Mouse (Mus musculus) myocyte (in vitro differentiated cells): ENCODE measurements around the gene Rbm3. TPM values are rescaled to one million over a fixed set of nuclear protein-coding genes. Genes with fewer than 3 reads are reported as not detected.

ENCODE experiments used
- H3K27me3 ChIP-seq: one replicate; pipeline ENCODE4 v1.6.1; 2011; ENCODE audit not compliant: control insufficient read depth, insufficient read depth, insufficient read length
- H3K36me3 ChIP-seq: one replicate; pipeline ENCODE4 v1.6.1; 2011; ENCODE audit not compliant: control insufficient read depth, insufficient read depth
- H3K4me2 ChIP-seq: one replicate; pipeline ENCODE4 v1.6.1; 2011; ENCODE audit warnings: low read depth, control low read depth
- H3K4me3 ChIP-seq: one replicate; pipeline ENCODE4 v1.5.1; 2011; ENCODE audit warnings: mild to moderate bottlenecking, control low read depth, moderate library complexity
- H3K79me2 ChIP-seq: one replicate; pipeline ENCODE4 v1.6.1; 2011; ENCODE audit not compliant: control insufficient read depth, insufficient read depth
- H3ac ChIP-seq: one replicate; pipeline ENCODE4 v1.6.1; 2011; ENCODE audit not compliant: control insufficient read depth, insufficient read length
- CEBPB ChIP-seq: IDR thresholded peaks from 2 replicates; pipeline ENCODE4 v1.6.1; 2011; ENCODE audit warnings: mild to moderate bottlenecking, moderate library complexity; ENCODE audit not compliant: poor library complexity, insufficient read depth, severe bottlenecking
- E2F4 ChIP-seq: IDR thresholded peaks from one replicate; pipeline ENCODE4 v1.6.1; 2011; ENCODE audit warnings: mild to moderate bottlenecking, control low read depth, moderate library complexity; ENCODE audit not compliant: insufficient read depth
- MAX ChIP-seq: IDR thresholded peaks from one replicate; pipeline ENCODE4 v1.6.1; 2011; ENCODE audit warnings: low read depth, mild to moderate bottlenecking, control low read depth
- MYOD1 ChIP-seq, 3 experiments: IDR thresholded peaks; one replicate each; pipeline ENCODE4 v1.6.1; 2011; ENCODE audit warnings: control low read depth in 2 of 3, low read depth in 2 of 3, mild to moderate bottlenecking in 2 of 3, moderate library complexity in 1 of 3; ENCODE audit not compliant: insufficient read length in 2 of 3, control insufficient read depth in 1 of 3
- MYOG ChIP-seq, 3 experiments: IDR thresholded peaks; one replicate each; pipeline ENCODE4 v1.6.1; 2011; ENCODE audit warnings: control low read depth in 2 of 3, low read depth in 2 of 3, mild to moderate bottlenecking in 2 of 3; ENCODE audit not compliant: insufficient read length in 2 of 3, control insufficient read depth in 1 of 3, insufficient read depth in 1 of 3
- POLR2A ChIP-seq: IDR thresholded peaks from one replicate; pipeline ENCODE4 v1.6.1; 2011; ENCODE audit warnings: low read depth, mild to moderate bottlenecking, control low read depth, moderate library complexity; ENCODE audit not compliant: insufficient read length
- POLR2AphosphoS2 ChIP-seq: IDR thresholded peaks from one replicate; pipeline ENCODE4 v1.6.1; 2011; ENCODE audit warnings: low read depth, control low read depth; ENCODE audit not compliant: insufficient read length
- REST ChIP-seq: IDR thresholded peaks from one replicate; pipeline ENCODE4 v1.6.1; 2011; ENCODE audit warnings: mild to moderate bottlenecking, control low read depth, moderate library complexity; ENCODE audit not compliant: insufficient read depth, insufficient read length
- SRF ChIP-seq: IDR thresholded peaks from one replicate; pipeline ENCODE4 v1.6.1; 2011; ENCODE audit warnings: low read depth; ENCODE audit not compliant: control insufficient read depth, insufficient read length
- TCF12 ChIP-seq: IDR thresholded peaks from one replicate; pipeline ENCODE4 v1.6.1; 2011; ENCODE audit warnings: mild to moderate bottlenecking, control low read depth; ENCODE audit not compliant: poor library complexity, insufficient read depth, severe bottlenecking
- TCF3 ChIP-seq: IDR thresholded peaks from one replicate; pipeline ENCODE4 v1.6.1; 2011; ENCODE audit warnings: low read depth, control low read depth; ENCODE audit not compliant: insufficient read length
- USF1 ChIP-seq: IDR thresholded peaks from one replicate; pipeline ENCODE4 v1.6.1; 2011; ENCODE audit warnings: low read depth, mild to moderate bottlenecking, control low read depth, moderate library complexity
- polyA plus RNA-seq: library from polyadenylated mRNA; unstranded; fragments of >200 nt; fragmentation: generic; extraction: Trizol; gene quantifications from one replicate; pipeline ENCODE4 v1.2.1, GENCODE M21; 2012; ENCODE audit warnings: missing spikeins

The Rbm3 gene
- polyA plus RNA-seq, 1 experiment: 236 TPM

DNA sequence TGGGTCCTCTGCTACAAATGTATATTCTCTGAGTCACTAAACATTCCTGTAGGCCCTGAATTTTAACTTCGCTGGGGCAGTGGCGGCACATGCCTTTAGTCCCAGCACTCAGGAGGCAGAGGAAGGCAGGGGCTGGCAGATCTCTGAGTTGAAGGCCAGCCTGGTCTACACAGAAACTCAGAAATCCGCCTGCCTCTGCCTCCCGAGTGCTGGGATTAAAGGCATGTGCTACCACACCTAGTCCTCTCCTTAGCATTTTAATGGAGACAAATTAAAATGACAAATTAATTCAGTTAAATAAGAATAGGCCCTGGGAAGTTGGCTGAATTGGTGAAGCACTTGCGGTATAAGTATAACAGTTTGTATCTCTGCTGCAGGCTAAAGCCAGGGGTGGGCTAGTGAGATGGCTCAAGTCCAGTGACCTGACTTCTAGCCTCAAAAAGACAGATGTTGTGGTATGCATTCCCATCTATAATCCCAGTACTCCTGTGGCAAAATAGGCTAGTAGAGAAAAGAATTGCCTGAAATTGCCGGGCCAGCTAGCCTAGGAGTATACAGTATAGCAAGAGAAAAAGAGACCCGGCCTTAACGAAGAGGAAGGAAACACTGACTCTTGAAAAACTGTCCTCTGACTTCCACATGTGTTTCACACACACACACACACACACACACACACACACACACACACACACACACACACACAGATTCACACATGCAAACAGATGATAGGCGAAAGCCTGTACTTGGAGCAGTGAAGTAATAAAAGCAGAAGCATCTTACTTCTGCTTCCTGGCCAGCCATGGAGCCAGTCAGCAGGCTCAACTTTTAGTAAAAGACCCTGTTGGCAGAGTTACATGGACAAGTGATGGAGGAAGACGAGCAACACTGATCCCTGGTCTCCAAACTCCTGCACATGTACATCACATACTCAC, 22.3 kb upstream of the Rbm3 start:
- Histone ChIP-seq H3K27me3 (no peaks in the 10 kb centered on the region), H3ac (no peak overlapping the region), H3K4me3 (no peak overlapping the region), H3K4me2 (no peak overlapping the region), H3K36me3 (no peaks in the 10 kb centered on the region), H3K79me2 (no peaks in the 10 kb centered on the region)
- no peak for TF ChIP-seq TCF12
- no peak for TF ChIP-seq E2F4
- TF ChIP-seq REST: no peak
- TF ChIP-seq USF1: no peak
- no peak for TF ChIP-seq MAX
- TF ChIP-seq POLR2A: no peak
- TF ChIP-seq CEBPB: no peak
- TF ChIP-seq SRF: no peak
- TF ChIP-seq TCF3: no peak
- TF ChIP-seq MYOG (IDR thresholded peaks at IDR 0.05; ENCODE audit: control insufficient read depth in 1 of 3, insufficient read depth in 1 of 3, insufficient read length in 2 of 3, low read depth in 2 of 3): no peak
- no peak for TF ChIP-seq MYOD1 (IDR thresholded peaks at IDR 0.05; ENCODE audit: control insufficient read depth in 1 of 3, insufficient read length in 2 of 3, low read depth in 2 of 3)
- no peak for TF ChIP-seq POLR2AphosphoS2

DNA sequence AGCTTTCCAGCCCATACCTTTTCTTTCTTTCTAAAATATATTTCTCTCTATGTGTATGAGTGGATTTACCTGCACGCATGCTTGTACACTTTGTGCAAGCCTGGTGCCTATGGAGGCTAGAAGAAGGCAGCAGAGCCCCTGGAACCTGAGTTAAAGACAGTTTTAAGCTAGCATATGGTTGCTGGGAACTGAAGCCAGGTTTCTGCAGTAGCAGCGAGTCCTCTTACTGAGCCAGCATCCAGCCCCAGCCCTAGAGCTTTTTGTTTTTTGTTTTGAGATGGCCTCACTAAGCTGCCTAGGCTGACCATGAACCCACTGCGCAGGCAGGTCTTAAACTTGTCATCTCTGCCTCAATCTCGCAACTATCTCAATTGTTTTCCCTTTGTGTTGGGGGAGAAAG, 18.8 kb upstream of the Rbm3 start:
- Histone ChIP-seq H3ac (no peak overlapping the region), H3K27me3 (no peaks in the 10 kb centered on the region), H3K4me3 (no peak overlapping the region), H3K36me3 (no peaks in the 10 kb centered on the region), H3K79me2 (no peaks in the 10 kb centered on the region), H3K4me2 (no peak overlapping the region)
- TF ChIP-seq POLR2A (no peak), CEBPB (no peak), REST (no peak), MAX (no peak), MYOD1 (IDR thresholded peaks at IDR 0.05; ENCODE audit: control insufficient read depth in 1 of 3, insufficient read length in 2 of 3, low read depth in 2 of 3) (no peak), MYOG (IDR thresholded peaks at IDR 0.05; ENCODE audit: control insufficient read depth in 1 of 3, insufficient read depth in 1 of 3, insufficient read length in 2 of 3, low read depth in 2 of 3) (no peak), POLR2AphosphoS2 (no peak), USF1 (no peak), TCF12 (no peak), E2F4 (no peak), SRF (no peak), TCF3 (no peak)

DNA sequence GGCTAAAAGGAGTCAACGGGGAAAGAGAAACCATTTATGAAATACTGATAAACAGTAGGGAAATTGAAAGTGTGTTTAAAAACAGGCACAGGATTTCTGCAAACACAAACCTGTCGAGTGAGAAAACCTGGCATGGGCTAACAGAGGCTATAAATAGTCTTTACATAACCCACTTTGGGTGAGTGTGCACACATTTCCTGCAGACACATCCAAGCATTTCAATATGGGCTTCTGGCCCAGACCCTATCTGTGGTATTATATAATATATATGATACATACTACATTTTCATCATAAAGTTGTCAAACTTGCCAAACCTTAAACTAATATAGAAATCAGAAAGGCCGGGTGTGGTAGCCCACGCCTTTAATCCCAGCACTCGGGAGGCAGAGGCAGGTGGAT, 17.4 kb upstream of the Rbm3 start:
- TF ChIP-seq POLR2AphosphoS2 (no peak), REST (no peak), E2F4 (no peak), MYOD1 (IDR thresholded peaks at IDR 0.05; ENCODE audit: control insufficient read depth in 1 of 3, insufficient read length in 2 of 3, low read depth in 2 of 3) (no peak), MYOG (IDR thresholded peaks at IDR 0.05; ENCODE audit: control insufficient read depth in 1 of 3, insufficient read depth in 1 of 3, insufficient read length in 2 of 3, low read depth in 2 of 3) (no peak), POLR2A (no peak), MAX (no peak), TCF12 (no peak), CEBPB (no peak), USF1 (no peak), SRF (no peak), TCF3 (no peak)
- Histone ChIP-seq H3K79me2 (no peaks in the 10 kb centered on the region), H3K4me2 (no peak overlapping the region), H3K4me3 (no peak overlapping the region), H3ac (no peak overlapping the region), H3K36me3 (no peaks in the 10 kb centered on the region), H3K27me3 (no peaks in the 10 kb centered on the region)

DNA sequence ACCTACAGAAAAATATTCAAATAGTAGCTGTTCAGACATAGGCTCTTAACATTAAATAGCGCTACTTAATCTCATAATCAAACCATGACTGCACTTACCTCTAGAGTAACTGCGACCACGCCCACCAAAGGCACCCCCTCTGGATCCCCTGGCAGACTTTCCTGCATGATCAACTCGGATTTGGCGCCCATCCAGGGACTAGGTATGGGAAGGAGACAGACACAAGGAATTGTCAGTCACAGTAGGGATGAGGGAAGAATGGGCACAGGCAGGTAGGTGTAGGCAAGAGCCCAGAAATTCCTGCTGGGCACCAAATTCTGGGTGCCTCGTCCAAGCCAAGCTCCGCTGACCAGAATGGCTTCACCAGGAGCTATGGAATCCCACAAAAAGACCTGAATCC, 1.9 kb downstream of the Rbm3 start:
- Histone ChIP-seq H3K79me2 (peaks cover 20% of the 10 kb centered on the region), H3K27me3 (no peaks in the 10 kb centered on the region), H3K36me3 (peaks cover 21% of the 10 kb centered on the region), H3K4me3 (peak overlapping the region; percentile 90), H3K4me2 (peak overlapping the region; percentile 70), H3ac (no peak overlapping the region)
- TF ChIP-seq REST (no peak), CEBPB (no peak), TCF3 (no peak), MAX (no peak), SRF (no peak)
